Mouse (Mus musculus): ENCODE measurements around the gene Gm1043. TPM values are rescaled to one million over a fixed set of nuclear protein-coding genes. Genes with fewer than 3 reads are reported as not detected.

Gene Gm1043
- total RNA-seq, 2 experiments from 2014 or later: not detected

GRCm38 (mm10) chr5:37066703-37067568 is 18.2 kb upstream of the Gm1043 start:
- ATAC-seq (replicated peaks; ENCODE audit: poor library complexity): peak; percentile 96

GRCm38 (mm10) chr5:37073660-37074059 is 11.5 kb upstream of the Gm1043 start:
- ATAC-seq (replicated peaks; ENCODE audit: poor library complexity): peak; percentile 72

- peak; percentile 67 for ATAC-seq (replicated peaks; ENCODE audit: poor library complexity)
Measured at GRCm38 (mm10) chr5:37076692-37077329, 8.4 kb upstream of the Gm1043 start.

DNA sequence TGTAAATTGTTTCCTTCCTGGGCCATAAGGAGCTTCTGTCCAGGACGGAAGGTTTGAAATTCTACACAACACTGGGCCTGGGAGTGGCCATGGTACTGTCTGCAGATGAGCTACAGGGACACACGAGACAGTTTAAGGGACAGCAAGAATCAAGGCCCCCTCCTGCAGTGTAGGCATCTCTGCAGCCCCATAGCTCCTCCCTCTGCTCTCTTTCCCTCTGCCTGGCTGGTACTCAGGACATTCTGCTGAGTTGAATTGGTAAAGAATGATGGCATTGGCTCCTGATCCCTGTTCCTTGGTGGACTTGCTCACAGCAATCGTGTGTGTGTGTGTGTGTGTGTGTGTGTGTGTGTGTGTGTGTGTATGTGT is 7.9 kb upstream of the Gm1043 start:
- peak; percentile 40 for ATAC-seq (replicated peaks; ENCODE audit: poor library complexity)

DNA sequence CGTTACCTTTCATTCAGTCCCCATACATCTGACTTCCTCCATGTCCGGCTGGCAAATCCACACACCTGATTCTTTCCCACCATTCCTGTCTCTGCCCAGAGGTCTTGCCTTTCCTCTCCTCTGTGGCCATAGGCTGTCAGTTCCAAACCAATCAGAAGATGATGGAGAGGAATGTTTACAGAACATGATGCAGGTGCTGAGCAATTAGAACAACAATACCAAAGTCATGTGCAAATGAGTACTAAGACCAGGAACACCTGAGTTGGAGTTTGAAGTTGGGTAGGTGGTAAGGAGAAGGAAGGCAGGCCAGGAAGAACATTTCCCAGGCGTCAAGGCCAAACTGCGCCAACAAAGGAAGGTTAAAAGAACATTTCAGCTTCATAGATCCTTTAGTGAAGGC is 5.7 kb upstream of the Gm1043 start:
- ATAC-seq (replicated peaks; ENCODE audit: poor library complexity): no peak

GRCm38 (mm10) chr5:37080601-37081000 is 4.6 kb upstream of the Gm1043 start:
- ATAC-seq (replicated peaks; ENCODE audit: poor library complexity): no peak

GRCm38 (mm10) chr5:37082420-37082819 is 2.8 kb upstream of the Gm1043 start:
- peak; percentile 87 for ATAC-seq (replicated peaks; ENCODE audit: poor library complexity)

DNA sequence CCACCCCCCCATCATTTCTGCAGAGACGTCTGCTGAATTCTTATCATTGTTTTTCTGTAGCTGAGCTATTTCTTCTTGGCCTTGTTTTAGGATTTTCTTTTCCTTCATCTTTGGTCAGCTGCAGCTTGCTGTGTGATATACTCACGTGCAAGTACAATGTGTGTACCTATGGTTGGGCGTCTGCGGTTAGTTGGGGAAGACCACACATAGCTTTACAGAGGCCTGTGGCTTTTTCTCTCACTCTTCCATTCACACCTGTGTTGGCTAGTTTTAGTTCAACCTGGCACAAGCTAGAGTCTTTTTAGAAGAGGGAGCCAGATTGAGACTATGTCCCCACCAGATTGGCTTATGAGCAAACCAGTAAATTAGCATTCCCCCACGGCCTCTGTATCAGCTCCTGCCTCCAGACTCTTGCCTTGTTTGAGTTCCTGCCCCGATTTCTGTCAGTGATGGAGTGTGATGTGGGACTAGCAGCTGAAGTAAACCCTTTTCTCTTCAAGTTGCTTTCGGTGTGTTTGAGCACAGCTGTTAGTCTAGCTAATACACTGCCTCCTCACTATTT is 1.9 kb upstream of the Gm1043 start:
- ATAC-seq (replicated peaks; ENCODE audit: poor library complexity): no peak

GRCm38 (mm10) chr5:37083850-37084249 is 1.3 kb upstream of the Gm1043 start:
- ATAC-seq (replicated peaks; ENCODE audit: poor library complexity): no peak

DNA sequence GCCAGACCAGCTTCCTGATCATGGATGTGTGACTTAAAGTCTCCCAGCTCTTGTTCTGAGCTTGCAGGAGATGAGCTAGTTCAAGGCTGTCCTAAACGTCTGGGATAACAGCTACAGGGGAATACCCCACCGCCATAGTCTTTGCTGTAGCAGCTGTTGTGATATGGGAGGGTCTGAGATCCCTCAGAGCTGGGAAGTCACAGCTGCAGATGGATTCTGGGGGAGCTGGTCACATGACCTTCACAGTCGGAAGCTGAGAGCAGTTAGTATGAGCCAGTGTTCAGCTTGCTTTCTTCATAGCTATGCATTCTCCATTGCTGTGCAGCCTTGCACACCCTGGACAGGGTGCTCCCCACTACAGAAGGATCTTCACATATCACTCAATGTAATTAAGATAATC is 748 bp downstream of the Gm1043 start:
- ATAC-seq (replicated peaks; ENCODE audit: poor library complexity): no peak

- ATAC-seq (replicated peaks; ENCODE audit: poor library complexity): no peak
Measured at GRCm38 (mm10) chr5:37087786-37088185, 2.6 kb downstream of the Gm1043 start.

DNA sequence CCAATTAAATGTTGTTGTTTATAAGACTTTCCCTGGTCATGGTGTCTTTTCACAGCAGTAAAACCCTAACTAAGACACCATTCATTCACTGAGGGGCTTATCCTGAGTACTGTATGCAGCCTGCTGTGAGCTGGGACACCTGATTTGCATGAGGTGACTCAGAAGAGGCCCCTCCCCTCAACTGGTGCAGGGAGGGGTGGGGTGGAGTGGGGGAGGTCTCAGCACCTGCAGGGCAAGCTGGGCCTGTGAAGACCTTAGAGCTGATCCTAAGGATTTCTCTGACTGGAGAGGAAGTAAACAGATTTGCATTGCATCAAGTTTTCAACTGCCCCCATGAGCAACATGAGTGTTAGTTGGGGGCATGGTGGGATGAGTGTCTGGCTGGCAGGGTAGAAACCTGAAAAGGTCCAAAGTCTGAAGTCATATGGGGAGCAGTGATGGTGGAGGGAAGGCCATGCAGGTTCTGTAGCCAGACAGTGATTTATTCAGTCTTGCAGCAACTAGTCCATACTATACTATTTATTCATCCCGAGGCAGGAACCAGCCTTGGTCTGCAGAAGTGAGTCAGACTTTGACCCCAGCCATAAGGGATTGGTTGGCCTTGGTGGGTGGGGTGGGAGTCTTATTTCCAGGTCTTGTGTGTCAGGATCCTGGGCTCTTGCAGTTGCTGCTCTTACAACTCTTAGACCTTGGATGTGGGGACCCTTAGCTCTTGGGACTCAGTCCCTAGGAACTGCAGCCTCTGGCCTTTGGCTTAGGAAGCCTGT is 3.4 kb downstream of the Gm1043 start:
- ATAC-seq (replicated peaks; ENCODE audit: poor library complexity): no peak

DNA sequence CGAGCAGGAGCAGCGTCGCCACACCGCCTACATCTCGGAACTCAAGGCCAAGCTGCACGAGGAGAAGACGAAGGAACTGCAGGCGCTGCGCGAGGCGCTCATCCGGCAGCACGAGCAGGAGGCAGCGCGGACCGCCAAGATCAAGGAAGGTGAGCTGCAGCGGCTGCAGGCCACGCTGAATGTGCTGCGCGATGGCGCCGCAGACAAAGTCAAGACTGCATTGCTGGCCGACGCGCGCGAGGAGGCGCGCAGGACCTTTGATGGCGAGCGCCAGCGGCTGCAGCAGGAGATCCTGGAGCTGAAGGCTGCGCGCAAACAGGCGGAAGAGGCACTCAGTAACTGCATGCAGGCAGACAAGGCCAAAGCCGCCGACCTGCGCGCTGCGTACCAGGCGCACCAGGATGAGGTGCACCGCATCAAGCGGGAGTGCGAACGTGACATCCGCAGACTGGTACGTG is 6.0 kb downstream of the Gm1043 start:
- ATAC-seq (replicated peaks; ENCODE audit: poor library complexity): no peak

GRCm38 (mm10) chr5:37094941-37095340 is 9.8 kb downstream of the Gm1043 start:
- no peak for ATAC-seq (replicated peaks; ENCODE audit: poor library complexity)

- ATAC-seq (replicated peaks; ENCODE audit: poor library complexity): no peak
Measured at GRCm38 (mm10) chr5:37097591-37097990, 12.4 kb downstream of the Gm1043 start.

DNA sequence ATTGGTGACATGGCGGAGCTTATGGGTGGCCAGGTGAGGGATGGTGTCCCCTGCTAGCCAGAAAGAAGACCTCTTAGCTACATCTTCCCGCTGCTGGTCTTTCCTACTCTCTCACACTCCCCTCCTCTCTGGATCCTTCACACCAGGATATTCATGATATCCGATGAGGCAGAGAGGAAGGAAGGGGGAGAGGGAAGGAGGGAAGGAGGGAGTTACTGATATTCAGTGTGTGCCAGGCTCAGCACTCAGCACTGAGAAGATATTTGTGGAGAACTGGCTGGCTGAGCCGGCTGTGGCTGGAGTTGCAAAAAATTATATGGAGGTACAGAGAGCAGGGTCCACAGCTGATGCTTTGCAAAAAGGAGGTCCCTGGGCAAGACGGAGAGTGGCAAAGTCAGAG is 15.6 kb downstream of the Gm1043 start:
- ATAC-seq (replicated peaks; ENCODE audit: poor library complexity): no peak

DNA sequence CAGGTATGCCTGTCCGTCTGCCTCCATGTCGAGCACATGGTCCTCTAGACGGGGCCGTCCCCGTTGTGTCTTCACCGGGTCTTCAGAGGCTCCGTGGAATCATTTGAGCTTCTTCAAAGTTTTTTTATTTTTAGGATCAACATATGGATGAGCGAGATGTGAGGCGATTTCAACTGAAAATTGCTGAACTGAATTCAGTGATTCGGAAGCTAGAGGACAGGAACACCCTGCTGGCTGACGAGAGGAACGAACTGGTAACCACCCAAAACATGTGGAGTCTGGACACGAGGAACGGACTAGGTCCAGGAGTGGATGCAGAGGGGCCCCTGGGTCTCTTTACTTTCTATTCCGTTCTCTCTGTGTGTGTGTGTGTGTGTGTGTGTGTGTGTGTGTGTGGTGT is 16.5 kb downstream of the Gm1043 start:
- no peak for ATAC-seq (replicated peaks; ENCODE audit: poor library complexity)

GRCm38 (mm10) chr5:37102056-37102455 is 16.9 kb downstream of the Gm1043 start:
- no peak for ATAC-seq (replicated peaks; ENCODE audit: poor library complexity)

DNA sequence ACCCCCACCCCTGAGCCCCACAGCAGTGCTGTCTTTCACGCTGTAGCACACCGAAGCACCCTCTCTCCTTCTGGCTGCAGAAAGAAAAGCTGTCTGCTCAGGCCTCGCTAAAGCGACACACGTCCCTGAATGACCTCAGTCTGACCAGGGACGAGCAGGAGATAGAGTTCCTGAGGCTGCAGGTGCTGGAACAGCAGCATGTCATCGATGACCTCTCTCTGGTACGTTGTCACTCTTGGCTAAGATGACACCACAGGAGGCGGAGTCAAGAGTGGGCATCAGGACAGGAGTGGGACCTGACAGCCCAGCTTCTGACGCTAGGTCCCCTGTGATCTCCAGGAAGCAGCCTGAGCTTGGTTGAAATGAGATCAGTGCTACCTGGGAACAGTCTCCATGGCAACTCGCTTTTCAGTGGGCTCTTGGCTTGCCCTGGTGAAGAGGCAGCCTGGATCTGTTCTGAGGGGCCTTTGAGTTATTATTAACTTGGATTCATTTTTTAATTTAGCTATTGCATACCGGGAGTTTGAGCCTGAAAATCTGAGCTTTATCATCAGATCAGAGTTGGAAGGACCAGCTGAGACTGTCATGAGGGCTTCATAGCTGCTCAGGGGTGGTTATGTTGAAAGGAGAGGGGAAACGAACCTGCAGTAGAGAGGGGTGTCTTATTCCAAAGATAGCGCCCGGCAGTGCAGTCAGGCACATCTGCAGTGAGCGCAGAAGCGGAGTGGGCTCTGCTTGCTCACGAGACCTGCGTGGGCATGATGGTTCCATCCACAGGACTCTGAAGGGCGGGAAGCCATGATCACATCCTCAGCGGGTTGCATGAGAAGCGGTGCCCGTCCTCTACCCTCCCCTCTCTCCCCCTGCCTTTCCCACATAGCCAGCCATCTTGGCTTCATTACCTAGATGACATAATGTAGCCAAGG is 20.6 kb downstream of the Gm1043 start:
- ATAC-seq (replicated peaks; ENCODE audit: poor library complexity): no peak

GRCm38 (mm10) chr5:37107111-37107510 is 21.9 kb downstream of the Gm1043 start:
- ATAC-seq (replicated peaks; ENCODE audit: poor library complexity): no peak

Data from megakaryocyte progenitor cell, adult 5-6 weeks (primary cell).